Mouse (Mus musculus) activated CD4-positive, CD25-positive, alpha-beta regulatory T cell, adult 9 weeks (primary cell): ENCODE results near the gene Pdcl2. TPM values are rescaled to one million over a fixed set of nuclear protein-coding genes. Genes with fewer than 3 reads are reported as not detected.

Source experiments
- polyA plus RNA-seq: library from polyadenylated mRNA; unstranded; fragments of 100-300 nt; shearing (Covaris generic); gene quantifications from one replicate; pipeline ENCODE4 v1.2.1, GENCODE M21; 2017

Pdcl2 gene
- not detected for polyA plus RNA-seq

DNA sequence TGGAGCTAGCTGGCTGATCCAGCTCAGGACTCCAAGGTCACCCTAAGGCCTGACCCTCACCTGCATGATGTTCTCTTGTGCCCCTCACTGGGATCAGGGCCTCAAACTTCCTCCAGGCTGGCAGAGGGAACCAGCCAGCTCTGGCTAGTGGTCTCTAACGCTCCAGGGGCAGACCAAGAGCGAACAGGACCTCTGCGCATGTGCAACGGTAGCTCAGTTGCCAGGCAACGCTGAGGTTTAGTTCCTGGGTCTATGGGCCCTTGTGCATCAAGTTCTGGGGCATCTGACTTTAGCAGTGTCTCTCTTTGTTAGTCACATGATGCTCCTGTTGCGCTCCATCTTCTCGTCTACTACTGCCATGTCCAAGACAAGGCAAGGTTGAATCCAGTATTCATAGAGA, at the start of gene Pdcl2:
Gene Pdcl2, minus strand, starts transcription at position 204 of the 400 bp plus-strand sequence.

DNA sequence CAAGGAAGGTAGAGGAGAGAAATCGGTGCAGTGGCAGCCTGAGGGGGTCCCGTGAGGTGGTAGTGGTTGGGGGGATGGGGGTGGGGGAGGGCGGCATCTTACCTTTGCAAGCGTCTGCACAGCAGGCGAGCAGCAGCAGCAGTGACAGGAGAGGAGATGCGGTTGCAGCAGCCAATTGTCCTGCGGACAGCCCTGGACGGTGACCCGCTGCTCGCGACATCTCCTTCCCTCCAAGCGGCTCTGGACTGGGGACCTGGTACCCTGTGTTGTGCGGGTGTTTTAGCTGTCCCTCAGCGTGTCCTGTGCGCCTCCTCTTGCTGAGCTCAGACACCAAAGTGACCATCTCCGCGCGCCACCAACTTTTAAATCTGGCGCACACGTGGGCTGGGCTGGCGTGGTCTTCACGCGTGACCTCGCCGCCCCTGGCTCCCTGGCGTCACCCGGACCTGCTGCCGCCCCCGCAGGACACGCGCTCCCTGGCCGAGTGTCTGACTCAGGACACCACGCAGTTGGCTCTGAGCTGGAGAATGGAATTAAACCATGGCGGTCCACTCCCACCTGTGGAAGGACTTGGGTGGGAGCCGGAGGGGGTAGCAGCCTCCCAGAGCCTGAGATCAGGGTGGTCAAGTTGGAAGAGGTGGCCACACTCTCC, 32.6 kb upstream of the Pdcl2 start, which contains the start of gene Nmu:
Gene Nmu, minus strand, starts transcription at position 336 of the 652 bp plus-strand sequence.

GRCm38 (mm10) chr5:76304452-76305341, 26.3 kb downstream of the Pdcl2 start, which contains the start of gene Clock:
TSS of gene Clock (minus strand) at chr5:76304792.

Other genes with a start within 250 kb of the Pdcl2 start
- 34.7 TPM for gene Srd5a3, start 190.9 kb downstream of the Pdcl2 start, polyA plus RNA-seq
- 5.7 TPM for gene Tmem165, start 147.3 kb downstream of the Pdcl2 start, polyA plus RNA-seq
- 18.1 TPM for gene Clock, start 26.4 kb downstream of the Pdcl2 start, polyA plus RNA-seq
- gene Nmu, start 32.6 kb upstream of the Pdcl2 start, polyA plus RNA-seq = not detected
- not detected for gene Gm7271, start 152.9 kb upstream of the Pdcl2 start, polyA plus RNA-seq
- gene Exoc1, start 198.2 kb upstream of the Pdcl2 start, polyA plus RNA-seq = 49.4 TPM